Mouse (Mus musculus): ENCODE results near the gene Mettl26.

DNA sequence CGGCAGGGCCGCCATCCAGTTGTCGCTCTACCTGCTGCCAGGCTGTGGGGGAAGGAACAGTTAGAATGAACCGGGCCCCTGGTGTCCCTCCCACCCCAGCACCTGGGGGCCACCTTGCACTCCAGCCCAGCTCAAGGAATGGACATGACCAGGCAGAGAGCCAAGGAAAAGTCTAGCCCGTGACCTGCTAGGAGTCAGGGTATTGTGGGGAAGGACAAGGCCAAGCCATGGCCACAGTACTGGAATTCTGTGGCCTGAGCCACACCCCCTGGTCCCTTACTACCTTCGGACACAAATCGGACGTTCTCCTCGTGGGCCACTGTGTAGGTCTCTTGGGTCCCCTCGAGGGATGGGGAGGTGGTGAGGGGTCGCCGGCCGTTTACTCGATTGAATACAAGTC, 10.6 kb upstream of the Mettl26 start:
- TF ChIP-seq GATA1 (IDR thresholded peaks at IDR 0.05; ENCODE audit: borderline replicate concordance, low read length) (no peak), FLI1 (IDR thresholded peaks at IDR 0.05; ENCODE audit: low read length) (no peak)

Data from megakaryocyte, embryonic 14.5 days (primary cell).